Mouse (Mus musculus) urinary bladder, postnatal 10 days (tissue): ENCODE data around the gene Tspyl3.

ENCODE experiments used
- DNase-seq: peaks from one replicate; pipeline ENCODE4 v3.0.0; 2022; ENCODE audit warnings: low spot score

The Tspyl3 gene

DNA sequence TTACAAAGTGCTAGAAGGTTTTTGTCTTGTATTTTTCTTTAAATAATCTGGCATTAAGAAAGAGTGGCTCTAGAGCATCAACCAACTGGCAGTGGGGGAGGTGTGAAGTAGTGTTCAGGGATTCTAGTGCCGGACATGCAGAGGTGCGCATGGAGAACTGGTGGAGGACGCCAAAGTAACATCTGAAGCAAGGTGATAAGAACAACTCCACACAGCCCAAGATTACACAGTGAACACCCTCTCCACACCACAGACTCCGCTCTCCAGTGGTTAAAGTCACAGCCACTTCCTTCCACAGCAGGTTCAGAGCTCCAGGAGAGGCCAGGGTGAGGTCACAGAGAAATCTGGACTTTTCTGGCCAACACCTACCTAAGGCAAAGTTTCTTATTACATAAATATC is 2.7 kb upstream of the Tspyl3 start:
- no peak for DNase-seq

DNA sequence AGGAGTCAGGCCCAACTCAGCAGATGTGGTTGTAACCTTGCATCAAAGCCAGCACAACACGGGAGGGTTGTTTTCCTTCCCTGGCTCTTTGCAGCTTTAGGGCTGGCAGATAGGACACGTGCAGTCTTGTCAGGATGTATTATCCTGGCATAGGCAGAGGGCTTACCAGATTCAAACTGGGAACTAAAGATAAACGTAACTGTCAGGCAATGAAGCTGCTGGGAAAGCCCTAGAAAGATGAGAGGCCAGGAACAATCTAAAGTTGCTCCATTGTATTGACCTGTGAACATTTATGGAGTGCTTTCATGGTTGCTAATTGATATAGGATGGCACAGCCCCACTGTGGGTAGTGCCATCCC is 333 bp upstream of the Tspyl3 start:
- no peak for DNase-seq

DNA sequence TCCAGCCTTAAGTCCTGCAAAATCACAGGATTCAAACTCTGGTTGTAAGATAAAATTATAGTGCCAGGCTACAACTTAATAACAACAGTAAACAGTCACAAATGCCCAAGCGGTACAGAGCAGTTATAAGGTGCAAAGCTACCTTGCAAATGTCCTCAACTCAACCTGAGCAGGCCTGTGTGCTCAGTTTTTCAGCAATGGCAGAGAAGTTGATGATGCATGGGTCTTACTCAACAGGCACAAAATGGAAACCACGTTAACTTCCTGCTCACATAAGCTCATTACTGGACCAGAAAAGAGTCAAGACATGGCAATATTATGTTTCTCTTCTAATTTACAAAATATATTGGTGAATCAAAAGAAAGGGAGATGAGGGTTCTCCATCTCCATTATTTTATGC is 2.7 kb downstream of the Tspyl3 start:
- no peak for DNase-seq

DNA sequence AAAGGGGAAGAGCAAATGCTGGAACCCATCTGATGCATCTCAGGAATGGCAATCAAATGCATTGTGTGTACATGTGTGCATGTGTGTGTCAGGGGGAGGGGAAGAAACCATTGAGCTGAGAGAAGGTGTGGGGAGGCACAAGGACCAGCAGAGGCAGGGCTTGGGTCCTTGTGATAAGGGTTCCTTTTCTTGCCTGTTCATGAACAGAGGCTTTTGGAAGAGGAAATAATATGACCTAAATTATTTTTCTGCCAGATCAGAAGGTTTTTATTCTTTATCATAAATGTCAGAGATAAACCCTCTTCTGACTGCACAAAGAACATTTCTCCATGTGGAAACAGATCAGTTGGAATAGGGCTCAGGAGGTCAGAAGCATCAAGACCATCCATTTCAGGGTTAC is 3.1 kb downstream of the Tspyl3 start:
- DNase-seq: no peak

DNA sequence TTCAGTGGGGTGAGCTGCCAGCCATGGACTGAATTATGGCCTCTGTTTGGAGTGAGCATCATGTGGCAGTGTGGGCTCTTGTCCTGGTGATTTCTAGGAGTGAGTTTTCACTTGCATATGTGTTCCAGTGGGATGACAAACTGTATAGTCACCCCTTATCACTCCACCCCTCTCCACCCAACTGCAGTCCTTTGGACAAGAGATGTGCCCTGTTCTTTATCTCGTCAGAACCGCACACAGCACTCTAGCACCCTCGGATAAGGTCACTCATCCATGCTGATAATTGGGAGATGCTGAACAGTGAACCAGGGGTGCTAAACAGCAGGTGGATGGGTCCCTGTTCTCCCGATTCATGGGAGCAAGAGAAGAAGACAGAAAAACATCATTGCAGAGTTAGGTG is 3.6 kb downstream of the Tspyl3 start:
- no peak for DNase-seq

GRCm38 (mm10) chr2:153218516-153218915 is 6.7 kb downstream of the Tspyl3 start:
- no peak for DNase-seq

DNA sequence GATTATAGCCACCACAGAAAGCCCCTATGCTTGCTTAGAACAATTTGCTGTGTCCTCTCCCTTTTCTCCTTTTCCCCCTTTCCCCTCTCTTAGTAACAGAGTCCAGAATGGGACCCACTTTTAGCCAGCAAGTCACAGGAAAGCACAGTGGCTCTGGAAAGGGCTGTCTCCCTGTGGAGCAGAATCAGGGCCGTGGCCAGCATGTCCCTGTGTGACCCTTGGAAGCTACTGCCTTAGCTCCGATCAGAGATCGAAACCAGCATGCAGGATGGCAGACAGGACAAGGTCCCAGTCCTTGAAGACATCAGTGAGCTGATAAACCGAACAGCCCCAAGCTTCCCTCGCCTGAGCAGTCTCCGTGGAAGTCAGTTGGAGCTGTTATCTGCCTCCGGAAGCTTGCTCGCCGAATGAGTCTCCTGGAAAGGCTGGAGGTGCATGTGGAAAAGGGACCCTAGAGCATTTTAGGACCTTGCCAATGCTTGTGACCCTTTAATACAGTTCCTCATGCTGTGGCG is 7.4 kb downstream of the Tspyl3 start:
- no peak for DNase-seq

GRCm38 (mm10) chr2:153215421-153215820 is 9.8 kb downstream of the Tspyl3 start:
- DNase-seq: no peak

DNA sequence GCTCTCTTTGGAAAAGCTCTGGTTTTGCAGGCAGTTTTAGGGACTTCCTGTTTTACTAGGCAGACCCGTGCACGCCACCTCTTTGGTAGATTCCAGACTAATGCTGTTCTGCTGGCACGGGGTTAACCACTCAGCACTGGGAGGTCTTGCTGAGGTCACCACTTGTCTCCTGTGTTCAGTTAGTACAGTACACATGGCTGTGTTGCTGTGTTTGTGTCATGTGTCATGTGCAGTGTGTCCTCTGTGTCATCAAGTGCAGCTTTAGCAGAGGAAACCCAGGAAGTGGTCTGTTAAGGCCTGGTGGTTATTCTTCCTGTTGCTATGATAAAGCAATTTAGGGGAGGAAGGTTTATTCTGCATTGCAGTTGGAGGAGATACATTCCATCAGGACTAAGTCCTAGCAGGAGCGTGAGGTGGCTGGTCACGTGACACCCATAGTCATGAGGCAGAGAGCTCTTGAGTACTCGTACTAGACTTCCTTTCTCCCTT is 10.4 kb downstream of the Tspyl3 start:
- no peak for DNase-seq

- DNase-seq: no peak
Observed at GRCm38 (mm10) chr2:153213351-153213750, 11.9 kb downstream of the Tspyl3 start.

DNA sequence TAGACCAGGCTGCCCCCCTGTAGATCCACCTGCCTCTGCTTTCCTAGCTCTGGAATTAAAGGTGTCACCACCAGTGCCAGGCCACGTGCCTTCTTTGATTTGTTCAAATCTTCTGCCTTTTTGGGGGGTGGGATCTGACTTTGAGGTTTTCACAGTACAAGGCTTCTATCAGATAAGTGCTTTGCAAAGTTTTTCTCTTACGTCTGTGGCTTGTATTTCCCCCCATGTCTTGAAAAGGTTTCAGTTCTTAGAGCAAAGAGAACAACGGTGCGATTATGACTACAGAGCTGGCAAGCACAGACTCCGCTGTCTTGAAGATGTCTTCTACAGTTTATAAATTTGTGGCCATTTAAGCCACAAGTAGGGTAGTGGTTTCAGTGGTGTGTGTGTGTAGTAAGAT is 13.8 kb downstream of the Tspyl3 start:
- no peak for DNase-seq

DNA sequence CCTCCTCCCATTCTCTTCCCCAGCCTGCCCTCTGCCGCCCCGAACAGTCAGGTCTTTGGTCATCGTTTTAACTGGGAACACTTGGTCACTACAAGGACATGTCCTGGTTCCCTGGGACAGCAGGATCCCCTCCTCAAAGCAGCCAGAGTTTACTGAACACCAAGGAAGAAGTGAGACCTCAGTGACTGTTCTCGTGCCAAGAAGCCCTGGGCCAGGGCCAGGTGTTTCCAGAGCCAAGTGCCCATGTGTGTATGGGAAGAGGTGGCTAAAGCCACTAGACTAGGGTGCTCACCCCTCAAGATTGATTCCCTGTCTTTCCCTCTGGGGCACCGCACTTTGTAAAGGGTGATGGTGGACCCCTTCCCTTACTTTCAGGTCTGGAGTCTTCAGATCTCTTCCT is 16.0 kb downstream of the Tspyl3 start:
- DNase-seq: no peak

- DNase-seq: no peak
Observed at GRCm38 (mm10) chr2:153208149-153208548, 17.1 kb downstream of the Tspyl3 start.

GRCm38 (mm10) chr2:153202766-153203165 is 22.5 kb downstream of the Tspyl3 start:
- no peak for DNase-seq

DNA sequence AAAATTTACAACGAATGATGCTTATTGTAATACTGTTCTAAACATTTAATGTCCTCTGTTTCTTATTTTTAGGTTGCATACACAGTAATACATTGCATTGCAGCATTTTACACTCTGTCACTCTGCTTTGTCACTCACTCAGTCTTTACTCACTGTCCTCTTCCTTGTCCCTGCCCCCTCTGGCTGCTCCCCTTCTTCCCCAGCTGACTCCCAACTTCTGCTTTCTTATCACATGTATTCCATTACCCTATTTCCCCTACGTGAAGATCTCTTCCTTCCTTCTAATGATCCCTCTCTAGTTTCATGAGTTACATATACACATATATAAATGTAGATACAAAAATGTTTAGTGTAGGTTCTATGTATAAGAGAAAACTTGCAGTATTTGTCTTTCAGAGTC is 26.1 kb downstream of the Tspyl3 start:
- DNase-seq: no peak

DNA sequence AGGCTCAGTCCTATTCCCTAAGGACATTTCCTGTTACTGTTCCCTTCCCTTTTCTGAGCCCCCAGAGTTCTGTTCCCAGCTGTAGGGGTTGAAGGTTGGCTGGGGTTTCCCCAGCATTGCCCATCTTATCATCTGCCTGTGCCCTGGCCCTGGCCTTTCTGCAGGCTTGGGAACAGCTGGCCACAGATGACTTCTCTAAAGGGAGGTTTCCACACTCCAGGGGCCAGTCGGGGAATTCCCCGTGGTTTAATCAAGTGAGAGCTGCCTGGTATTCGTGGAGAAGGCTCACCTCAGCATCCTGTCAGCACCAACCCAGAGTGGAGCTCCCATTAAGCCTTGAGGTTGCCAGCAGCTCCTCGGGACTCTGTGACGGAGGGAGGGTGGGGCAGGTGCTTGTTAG is 26.8 kb downstream of the Tspyl3 start:
- DNase-seq: no peak

GRCm38 (mm10) chr2:153194255-153194654 is 31.0 kb downstream of the Tspyl3 start:
- no peak for DNase-seq

DNA sequence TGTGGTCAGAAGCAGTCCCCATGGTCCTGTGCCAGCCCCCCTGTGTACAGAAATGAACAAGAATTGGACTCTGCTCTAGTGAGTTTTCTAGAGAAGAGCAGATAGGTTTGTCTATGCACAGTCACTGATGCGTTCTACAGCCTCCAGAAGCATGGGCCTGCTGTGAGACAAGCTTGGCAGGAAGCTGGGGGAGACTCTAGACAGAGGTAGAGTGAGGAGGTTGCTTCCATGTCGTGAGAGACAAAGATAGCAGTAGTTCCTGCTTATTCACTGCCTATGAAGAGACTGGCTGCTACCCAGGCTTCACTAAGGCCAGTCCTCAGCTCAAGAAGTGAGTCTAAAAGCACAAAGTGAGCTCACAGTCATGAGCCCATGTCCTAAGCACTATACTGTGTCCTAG is 34.0 kb downstream of the Tspyl3 start:
- no peak for DNase-seq

GRCm38 (mm10) chr2:153187848-153188247 is 37.4 kb downstream of the Tspyl3 start:
- DNase-seq: no peak

- no peak for DNase-seq
Observed at GRCm38 (mm10) chr2:153186176-153186591, 39.1 kb downstream of the Tspyl3 start.

DNA sequence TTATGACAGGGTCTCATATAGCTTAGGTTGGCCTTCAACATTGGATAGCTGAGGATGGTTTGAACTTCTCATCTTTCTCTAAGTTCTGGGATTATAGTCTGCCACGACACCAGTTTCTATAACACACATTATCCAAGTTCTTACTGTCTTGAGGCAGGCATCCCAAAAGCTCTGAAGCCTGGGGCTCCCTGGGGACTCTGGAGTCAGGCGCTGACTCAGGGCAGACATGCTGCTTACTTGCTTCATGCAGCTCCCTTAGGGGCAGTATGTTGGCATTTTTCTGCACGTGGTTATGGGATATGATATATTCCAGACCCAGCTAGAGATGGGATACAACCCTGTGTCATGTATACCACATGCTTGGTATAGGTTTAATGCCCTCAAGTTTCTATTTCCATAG is 45.3 kb downstream of the Tspyl3 start:
- DNase-seq: no peak

DNA sequence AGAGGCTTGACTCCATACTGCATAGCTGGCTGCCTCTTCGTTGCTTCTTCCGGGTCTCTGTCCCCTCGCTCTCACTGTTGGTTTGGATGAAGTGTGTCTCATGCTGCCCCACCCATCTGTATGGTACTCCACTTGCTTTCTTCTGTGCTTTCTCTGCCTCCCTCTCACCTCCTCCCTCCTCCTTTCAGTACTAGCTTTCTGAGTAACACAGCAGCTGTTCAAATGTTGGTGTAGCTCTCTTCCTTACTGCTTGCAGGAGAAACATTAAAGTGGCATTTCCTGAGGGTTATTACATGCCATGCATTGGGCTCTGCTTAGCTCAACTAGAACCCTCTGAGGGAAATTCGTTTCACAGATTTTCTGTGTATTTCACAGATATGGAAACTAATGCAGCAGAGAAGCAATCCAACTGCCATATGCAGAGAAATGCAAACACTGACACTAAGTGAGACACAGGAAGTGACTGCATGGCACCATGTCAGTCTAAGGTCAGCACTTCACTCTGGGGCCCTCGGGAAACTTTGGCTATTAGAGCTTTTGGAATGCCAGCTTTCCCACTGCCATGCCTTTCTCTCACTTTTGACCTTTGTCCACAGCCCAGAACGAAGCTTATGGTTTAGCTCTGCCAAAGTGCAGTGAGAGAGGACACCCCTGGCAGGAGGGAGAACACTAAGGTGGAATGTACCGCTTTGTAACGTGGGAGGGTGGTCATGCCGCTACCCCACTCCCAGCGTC is 45.9 kb downstream of the Tspyl3 start:
- no peak for DNase-seq

GRCm38 (mm10) chr2:153177188-153177587 is 48.1 kb downstream of the Tspyl3 start:
- no peak for DNase-seq

DNA sequence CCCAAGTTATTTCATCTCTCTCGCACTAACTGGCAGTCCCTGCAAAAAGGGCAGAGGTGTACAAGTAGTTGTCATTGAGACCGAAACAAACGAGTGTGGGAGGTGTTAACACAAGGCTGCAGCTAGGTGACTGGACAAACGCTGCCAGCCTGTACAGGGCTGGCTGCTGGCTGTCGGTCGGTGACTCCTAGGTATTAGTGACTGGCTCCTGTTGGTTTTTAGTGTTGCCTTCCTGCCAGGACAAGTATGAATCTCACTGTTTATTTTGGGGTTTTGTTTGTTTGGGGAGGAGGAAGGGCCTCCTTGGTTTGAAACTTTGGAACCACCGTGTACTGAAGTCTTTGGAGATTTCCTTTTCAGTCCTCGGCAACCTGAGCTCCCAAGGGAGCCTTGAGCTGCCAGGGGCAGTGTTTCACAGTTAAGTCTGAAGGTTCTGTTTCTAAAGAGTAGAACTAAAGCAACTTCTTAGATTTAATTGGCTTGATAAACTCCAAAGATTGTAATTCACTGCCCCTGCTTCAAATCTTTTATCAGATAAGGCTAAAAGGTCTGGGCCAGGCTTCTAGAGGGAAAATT is 49.2 kb downstream of the Tspyl3 start:
- DNase-seq: no peak
